Mouse (Mus musculus): Measurements from ENCODE around the gene Tmem132a.

- TF ChIP-seq CTCF (IDR thresholded peaks at IDR 0.05; ENCODE audit: low read depth) (no peak), EP300 (IDR thresholded peaks at IDR 0.05; ENCODE audit: low read depth) (no peak)
Observed at GRCm38 (mm10) chr19:10901046-10901445, 31.3 kb upstream of the Tmem132a start.

All from liver, postnatal 0 days (tissue).